Mouse (Mus musculus): ENCODE data around the gene Gpatch1.

The Gpatch1 gene

GRCm38 (mm10) chr7:35317729-35318609, at the start of gene Gpatch1:
TSS of gene Gpatch1 (minus strand) at chr7:35318440.
- peak; percentile 94 for DNase-seq (ENCODE audit: low spot score)

GRCm38 (mm10) chr7:35365161-35365910, 47.1 kb upstream of the Gpatch1 start:
- DNase-seq (ENCODE audit: low spot score) = peak; percentile 40

GRCm38 (mm10) chr7:35362868-35363267, 44.6 kb upstream of the Gpatch1 start:
- DNase-seq (ENCODE audit: low spot score) = peak; percentile 17

GRCm38 (mm10) chr7:35362253-35362652, 44.0 kb upstream of the Gpatch1 start:
- DNase-seq (ENCODE audit: low spot score) = no peak

- DNase-seq (ENCODE audit: low spot score) = no peak
Measured at GRCm38 (mm10) chr7:35357621-35358020, 39.4 kb upstream of the Gpatch1 start.

- no peak for DNase-seq (ENCODE audit: low spot score)
Measured at GRCm38 (mm10) chr7:35355303-35355872, 37.1 kb upstream of the Gpatch1 start.

DNA sequence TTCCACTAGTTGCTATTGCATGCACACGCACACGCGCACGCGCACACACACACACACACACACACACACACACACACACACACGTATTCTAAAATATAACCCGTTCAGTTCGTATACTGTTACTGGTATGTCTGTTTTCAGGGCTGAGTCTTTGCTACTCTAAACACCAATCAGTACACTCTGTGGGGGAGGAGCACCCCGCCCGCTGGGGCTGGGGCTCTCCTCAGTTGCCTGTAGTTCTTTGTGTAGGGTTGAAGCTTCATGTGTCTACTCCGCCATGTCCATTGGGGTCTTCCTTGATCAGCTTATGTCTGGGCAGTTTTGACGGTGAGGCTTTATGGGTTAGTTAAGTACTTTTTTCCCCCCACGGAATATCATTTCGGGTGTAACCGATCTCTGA, 35.1 kb upstream of the Gpatch1 start:
- DNase-seq (ENCODE audit: low spot score) = no peak

- DNase-seq (ENCODE audit: low spot score) = no peak
Measured at GRCm38 (mm10) chr7:35351155-35351554, 32.9 kb upstream of the Gpatch1 start.

GRCm38 (mm10) chr7:35349886-35350684, 31.8 kb upstream of the Gpatch1 start:
- no peak for DNase-seq (ENCODE audit: low spot score)

- DNase-seq (ENCODE audit: low spot score) = no peak
Measured at GRCm38 (mm10) chr7:35349022-35349421, 30.8 kb upstream of the Gpatch1 start.

- no peak for DNase-seq (ENCODE audit: low spot score)
Measured at GRCm38 (mm10) chr7:35347918-35348700, 29.9 kb upstream of the Gpatch1 start.

DNA sequence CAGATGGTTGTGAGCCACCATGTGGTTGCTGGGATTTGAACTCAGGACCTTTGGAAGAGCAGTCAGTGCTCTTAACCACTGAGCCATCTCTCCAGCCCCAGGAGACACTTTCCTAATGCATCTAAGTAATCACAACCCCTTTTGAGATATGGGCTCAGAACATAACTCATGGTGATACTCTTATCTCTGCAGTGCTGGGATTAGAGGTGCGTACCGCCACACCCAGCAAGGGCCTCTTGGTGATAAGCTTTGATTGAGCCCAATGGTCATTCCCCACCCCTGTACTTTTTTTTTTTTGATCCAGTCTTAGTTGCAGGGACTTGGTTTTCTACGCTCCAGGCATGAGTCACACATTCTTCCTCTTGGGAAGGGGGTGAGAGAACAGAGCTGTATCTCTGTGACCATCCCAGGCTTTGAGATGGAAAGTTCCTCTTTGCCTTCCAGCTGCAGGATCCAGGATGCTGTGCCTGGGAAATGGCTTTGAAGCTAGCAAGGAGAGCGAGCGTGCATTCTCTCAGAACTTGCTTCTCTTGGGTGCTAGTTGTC, 26.6 kb upstream of the Gpatch1 start:
- DNase-seq (ENCODE audit: low spot score) = no peak

DNA sequence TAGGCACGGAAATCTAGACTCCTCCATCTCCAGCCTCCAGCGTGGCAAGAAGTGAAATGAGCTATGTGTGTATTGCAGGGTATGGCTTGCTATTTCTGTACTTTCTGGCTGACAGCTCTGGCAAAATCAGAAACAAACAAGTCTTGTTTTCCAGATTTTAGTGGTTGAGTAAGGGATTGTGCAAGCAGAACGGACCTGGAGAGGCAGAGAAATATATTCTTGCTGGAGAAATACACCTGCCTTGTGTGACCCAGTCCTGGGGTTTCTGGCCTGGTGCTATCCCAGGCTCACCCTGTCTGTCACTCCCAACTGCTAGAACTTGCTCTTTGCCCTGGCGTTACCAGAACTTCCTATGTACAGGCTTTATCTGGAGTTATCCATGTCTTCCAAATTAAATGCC, 24.3 kb upstream of the Gpatch1 start:
- DNase-seq (ENCODE audit: low spot score) = no peak

DNA sequence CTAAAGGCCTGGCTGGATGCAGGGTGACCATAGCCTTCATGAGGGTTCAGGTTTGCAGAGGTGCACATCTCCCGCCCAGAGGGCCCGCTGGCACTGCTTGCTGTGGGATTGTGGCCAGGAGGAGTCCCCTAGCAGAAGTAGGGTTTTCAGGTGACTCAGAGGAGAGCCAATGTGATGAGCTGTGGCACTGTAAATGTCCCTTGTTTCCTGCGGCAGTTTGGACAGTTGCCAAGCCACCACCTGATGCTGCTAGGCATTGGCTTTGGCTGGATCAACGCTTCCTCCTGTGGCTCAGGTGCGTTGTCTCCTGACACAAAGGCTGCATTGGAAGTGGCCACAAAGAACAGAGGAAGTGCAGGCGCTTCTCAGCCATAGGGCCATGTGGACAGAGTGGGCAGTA, 23.0 kb upstream of the Gpatch1 start:
- DNase-seq (ENCODE audit: low spot score) = no peak

GRCm38 (mm10) chr7:35340196-35340595, 22.0 kb upstream of the Gpatch1 start:
- DNase-seq (ENCODE audit: low spot score) = no peak

GRCm38 (mm10) chr7:35334527-35335452, 16.6 kb upstream of the Gpatch1 start:
- peak; percentile 53 for DNase-seq (ENCODE audit: low spot score)

DNA sequence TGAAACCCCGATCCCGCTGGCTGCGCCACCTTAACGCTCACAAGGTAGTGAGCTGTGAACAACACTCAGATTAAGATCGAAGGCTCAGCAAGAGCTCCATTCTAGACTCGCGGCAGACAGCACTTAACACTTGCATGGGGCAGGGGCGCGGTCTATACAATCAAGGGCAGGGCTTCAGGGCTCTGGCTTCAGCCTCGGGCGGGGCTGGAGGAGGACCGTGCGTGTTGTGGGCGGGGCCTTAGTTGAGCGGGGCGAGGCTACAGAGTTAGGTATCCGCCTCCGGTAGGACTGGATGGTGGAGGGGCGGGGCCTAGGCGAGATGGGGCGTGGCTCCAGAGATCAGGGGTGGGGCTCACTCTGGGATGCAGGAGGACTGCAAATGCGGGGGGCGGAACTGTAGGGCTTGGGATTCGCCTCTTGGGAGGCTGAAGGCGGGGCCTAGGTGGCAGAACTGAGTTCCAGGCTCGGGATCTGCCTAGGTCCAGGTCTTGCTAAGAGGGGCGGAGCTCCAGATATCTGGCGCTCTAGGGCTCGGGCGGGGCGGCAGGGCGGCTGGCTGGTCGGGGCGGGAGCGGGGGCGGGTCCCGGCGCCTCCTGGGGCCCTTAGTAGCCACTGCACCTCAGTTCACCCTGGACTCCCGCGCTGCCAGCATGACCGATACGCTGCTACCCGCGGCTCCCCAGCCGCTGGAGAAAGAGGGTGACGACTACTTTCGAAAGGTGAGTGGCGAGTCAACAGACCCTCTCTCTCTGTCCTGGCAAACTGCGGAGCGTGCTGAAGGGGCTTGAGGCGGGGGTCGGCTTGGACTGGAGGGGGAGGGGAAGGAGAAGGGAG, 15.7 kb upstream of the Gpatch1 start, which contains the start of gene Rhpn2:
TSS of gene Rhpn2 (plus strand) at position 479 of the 835 bp plus-strand sequence.
- peak; percentile 99 for DNase-seq (ENCODE audit: low spot score)

GRCm38 (mm10) chr7:35333231-35333651, 15.0 kb upstream of the Gpatch1 start:
- peak; percentile 50 for DNase-seq (ENCODE audit: low spot score)

DNA sequence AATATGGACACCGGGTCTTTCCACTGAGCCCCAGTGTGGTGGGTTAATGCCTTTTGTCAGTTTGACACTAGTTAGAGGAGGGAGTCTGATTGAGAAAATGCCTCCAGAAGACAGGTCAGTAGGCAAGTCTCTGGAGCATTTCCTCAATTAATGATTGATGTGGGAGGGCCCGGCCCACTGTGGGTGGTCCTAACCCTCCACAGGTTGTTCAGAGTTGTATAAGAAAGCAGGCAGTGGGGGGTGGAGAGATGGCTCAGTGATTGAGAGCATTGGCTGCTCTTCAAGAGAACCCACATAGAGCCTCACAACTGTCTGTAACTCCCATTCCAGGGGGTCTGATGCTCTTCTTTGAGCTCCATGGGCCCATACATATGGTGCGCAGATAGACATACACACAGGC, 13.3 kb upstream of the Gpatch1 start:
- peak; percentile 16 for DNase-seq (ENCODE audit: low spot score)

Data from embryo, embryonic 10.5 days (tissue).